Mouse (Mus musculus) 416B (cell line): ENCODE measurements around the gene Cntnap5c.

Experiments
- DNase-seq: peaks from one replicate; pipeline ENCODE4 v3.0.0; 2011; ENCODE audit warnings: low read depth

The Cntnap5c gene

GRCm38 (mm10) chr17:58003322-58003721 is 234.0 kb downstream of the Cntnap5c start:
- DNase-seq: no peak

DNA sequence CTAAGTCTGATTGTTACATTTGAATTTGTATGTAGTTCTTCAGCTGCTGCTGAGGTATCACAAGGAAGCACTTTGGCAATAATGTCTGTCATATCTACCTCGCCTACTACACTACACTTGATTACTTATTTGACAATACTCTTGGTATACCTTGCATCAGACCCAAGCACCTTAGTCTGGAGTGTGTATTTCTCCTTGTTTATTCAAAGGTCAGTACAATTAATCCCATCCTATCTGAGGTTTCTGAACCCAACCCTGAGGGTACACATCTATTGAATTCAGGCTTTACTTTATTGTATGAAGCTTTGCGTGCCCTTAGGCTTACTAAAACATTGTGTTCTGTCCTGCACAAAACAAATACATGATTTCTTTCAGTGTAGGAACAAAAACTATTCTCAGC is 235.1 kb downstream of the Cntnap5c start:
- DNase-seq: no peak

GRCm38 (mm10) chr17:58041178-58041577 is 271.8 kb downstream of the Cntnap5c start:
- no peak for DNase-seq

GRCm38 (mm10) chr17:58045149-58045548 is 275.8 kb downstream of the Cntnap5c start:
- no peak for DNase-seq

DNA sequence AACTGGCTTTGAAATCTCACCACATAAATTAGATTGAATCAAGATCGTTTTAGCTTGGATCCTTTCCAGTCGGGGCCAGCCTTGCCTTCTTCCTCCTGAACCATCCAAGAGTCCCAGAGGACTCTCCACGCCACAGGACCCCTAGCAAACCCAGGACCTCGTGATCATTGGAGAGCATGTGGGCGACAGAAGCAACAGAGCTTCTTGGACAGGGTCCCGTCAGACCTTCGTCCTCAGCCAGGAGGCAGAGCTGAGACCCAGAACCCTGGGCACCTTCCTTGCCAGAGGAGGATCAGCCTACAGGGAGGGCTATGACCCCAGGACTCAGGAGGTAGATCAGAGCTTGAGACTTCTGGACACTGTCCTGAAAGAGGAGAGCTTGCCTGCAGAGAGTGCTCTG is 300.5 kb downstream of the Cntnap5c start:
- DNase-seq: no peak

GRCm38 (mm10) chr17:58082676-58083075 is 313.3 kb downstream of the Cntnap5c start:
- DNase-seq: no peak

DNA sequence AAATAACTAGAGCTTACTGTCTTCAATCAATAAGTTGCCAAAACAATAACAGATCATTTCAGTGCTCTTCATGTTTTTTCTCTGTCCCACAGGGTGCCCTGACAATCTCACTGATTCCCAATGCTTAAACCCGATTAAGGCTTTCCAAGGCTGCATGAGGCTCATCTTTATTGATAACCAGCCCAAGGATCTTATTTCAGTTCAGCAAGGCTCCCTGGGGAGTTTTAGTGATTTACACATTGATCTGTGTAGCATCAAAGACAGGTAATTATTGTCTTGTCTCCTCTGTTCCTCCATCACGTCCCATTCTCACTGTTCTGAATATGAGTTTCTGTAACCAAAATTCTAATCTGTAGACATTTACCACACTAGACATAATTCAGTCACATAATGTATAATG is 335.1 kb downstream of the Cntnap5c start:
- DNase-seq: no peak

- no peak for DNase-seq
Measured at GRCm38 (mm10) chr17:58107901-58108300, 338.5 kb downstream of the Cntnap5c start.

DNA sequence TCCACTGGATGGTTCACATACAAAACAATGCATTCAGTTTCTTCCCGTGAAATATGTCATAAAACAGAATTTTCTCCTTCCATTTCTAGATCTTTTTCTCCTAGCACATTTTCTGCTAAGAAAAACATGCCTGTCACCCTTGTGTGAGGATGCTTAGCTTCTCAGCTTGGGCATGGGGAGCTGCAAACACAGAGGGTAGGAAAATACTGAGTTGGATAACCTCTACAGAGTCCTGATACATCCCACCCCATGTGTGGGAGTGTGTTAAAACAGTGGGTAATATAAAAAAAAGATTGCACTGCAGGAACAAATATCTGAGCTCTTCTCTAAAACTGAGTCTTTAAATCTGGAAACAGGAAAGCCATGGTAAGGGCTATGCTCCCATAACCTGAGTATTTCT is 339.0 kb downstream of the Cntnap5c start:
- DNase-seq: no peak

GRCm38 (mm10) chr17:58187171-58187570 is 417.8 kb downstream of the Cntnap5c start:
- DNase-seq: no peak

GRCm38 (mm10) chr17:58201148-58201547 is 431.8 kb downstream of the Cntnap5c start:
- DNase-seq: no peak

GRCm38 (mm10) chr17:58268058-58268457 is 498.7 kb downstream of the Cntnap5c start:
- DNase-seq: no peak

- DNase-seq: no peak
Measured at GRCm38 (mm10) chr17:58351310-58351709, 581.9 kb downstream of the Cntnap5c start.

DNA sequence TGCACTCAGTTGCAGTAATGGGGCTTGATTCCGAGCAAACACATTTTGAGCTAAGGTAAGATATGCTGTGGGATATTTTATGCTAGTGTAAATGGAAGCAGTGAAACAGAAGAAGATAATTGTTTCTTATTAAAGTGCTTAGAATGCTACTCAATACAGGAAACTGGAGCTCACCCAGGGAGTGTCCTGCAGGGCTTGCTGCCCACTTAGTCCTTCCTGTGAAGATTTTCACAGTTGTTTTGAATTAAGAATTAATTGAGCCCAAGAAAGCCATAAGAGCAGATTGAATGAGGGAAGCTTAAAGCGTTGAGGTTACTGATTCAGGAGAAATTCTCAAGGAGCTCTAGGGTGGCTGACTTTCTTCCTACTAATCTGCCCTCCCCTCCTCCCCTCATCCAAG is 586.9 kb downstream of the Cntnap5c start:
- no peak for DNase-seq

DNA sequence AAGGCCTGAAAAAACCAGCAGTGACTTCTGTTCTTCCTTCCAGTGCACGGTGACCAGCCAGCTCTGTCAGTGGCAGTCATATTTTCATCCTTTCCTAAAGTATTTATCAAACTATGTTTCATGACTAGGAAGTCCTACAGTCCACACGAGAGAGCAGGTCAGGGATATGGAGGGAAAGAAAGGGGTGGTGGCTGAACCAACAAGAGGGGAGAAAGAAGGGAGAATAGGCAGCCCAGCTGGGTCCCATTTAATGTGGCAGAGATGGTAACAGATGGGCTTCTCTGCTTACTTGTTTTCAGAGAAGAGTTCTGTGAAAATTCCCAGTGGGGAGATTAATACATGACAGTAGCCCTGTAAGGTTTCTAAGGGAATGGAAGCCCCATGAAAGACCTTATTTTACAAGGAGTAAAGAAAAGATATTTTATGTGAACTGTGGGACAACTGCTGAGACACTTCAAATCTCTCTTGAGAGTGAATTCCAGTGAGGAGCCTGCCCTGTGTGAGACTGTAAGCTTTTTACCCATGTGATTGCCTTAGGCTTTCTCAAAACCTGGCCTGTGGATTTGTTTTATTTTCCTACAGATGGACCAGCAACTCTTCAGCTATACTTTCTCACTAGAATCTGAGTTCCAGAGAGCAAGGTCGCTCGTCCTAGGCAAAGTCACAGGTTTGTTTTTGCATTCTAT is 594.4 kb downstream of the Cntnap5c start:
- no peak for DNase-seq

- no peak for DNase-seq
Measured at GRCm38 (mm10) chr17:58370089-58370488, 600.7 kb downstream of the Cntnap5c start.

- DNase-seq: no peak
Measured at GRCm38 (mm10) chr17:58407769-58408168, 638.4 kb downstream of the Cntnap5c start.

DNA sequence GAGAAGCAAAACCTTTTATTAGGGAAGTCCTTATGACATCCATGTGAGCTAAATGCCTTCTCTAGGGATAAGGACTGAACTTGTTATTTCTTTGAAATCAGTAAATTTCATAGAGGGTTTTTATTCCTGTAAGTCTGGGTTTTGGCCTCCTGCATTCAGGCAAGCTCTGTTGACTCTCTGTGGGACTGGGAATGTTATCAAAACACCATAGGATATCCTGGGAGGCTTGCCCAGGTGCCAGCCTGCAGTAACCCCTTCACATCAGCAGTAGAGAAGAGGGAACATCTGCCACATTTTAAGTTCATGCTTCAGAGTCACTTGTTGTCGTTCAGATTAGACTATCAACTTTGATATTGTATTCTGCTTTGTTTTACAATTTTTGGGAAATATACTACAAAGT is 639.4 kb downstream of the Cntnap5c start:
- no peak for DNase-seq

- no peak for DNase-seq
Measured at GRCm38 (mm10) chr17:58437443-58437842, 668.1 kb downstream of the Cntnap5c start.
